Mouse (Mus musculus) erythroblast, embryonic 14.5 days (primary cell): ENCODE data around the gene Psmb9.

ENCODE experiments used
- GATA1 ChIP-seq: IDR thresholded peaks from 2 replicates; pipeline ENCODE4 v1.6.1; 2012; ENCODE audit warnings: low read length, inconsistent platforms, mixed read lengths
- TAL1 ChIP-seq: IDR thresholded peaks from 3 replicates; pipeline ENCODE4 v1.6.1; 2012; ENCODE audit warnings: low read length, inconsistent platforms, mixed read lengths

DNA sequence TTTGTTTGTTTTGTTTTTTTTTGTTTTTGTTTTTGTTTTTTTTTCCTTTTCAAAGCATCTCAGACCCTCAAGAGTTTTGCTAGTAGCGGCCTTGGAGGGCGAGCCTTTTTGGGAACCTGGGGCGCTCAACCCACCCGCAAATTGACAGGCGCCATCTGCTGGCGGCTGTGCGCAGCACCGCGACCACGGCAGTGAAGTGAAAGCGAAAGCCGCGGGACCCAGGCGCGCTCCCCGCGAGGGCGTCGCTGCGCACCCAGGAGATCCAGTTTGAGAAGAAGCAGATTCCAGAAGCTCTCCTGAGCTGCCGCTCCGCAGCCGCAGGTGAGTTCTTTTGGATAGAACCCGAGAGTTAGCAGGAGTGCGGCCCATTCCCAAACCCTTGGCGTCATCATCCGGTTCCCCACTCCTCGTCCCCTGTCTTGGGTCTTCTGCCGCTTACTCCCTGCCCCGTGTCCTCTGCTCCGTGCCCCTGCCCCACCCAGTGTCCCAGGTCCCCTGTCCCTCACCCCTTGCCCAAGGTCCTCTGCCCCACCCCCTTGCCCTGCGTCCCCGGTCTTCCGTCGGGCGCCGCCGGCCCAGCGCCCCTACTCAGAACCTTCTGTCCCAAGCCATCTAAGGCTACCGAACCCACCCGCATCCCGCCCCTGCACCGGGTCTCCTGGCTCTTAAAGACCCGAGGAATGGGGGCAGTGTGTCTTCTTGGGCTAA is 16.9 kb upstream of the Psmb9 start:
- no peak for TF ChIP-seq TAL1
- no peak for TF ChIP-seq GATA1
